Mouse (Mus musculus) thymus, adult 18-20 months (tissue): Measurements from ENCODE around the gene Serpinb12.
"Not testable (repeated sequence)": the region's sequence is repeated elsewhere in the genome, so short reads cannot be mapped to it uniquely, and the experiment has no call there.

Source experiments
- DNase-seq, 2 experiments: peaks; one replicate each; pipeline ENCODE4 v3.0.0; 2022; ENCODE audit warnings: mixed read lengths in 2 of 2

Serpinb12 gene

GRCm38 (mm10) chr1:106934265-106934664 lies at the start of gene Serpinb12:
Serpinb12 (plus strand) TSS chr1:106934449.
- DNase-seq: no peak

DNA sequence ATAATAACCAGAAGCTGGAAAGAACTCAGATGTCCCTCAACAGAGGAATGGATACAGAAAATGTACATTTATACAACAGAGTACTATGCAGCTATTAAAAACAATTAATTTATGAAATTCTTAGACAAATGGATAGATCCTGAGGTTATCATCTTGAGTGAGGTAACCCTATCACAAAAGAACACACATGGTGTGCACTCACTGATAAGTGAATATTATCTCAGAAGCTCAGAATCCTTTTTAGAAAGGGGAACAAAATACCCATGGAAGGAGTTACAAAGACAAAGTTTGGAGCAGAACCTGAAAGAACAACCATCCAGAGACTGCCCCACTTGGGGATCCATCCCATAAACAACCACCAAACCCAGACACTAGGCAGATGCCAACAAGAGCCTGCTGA lies 39.1 kb upstream of the Serpinb12 start:
- DNase-seq: not testable (repeated sequence)

- DNase-seq: no peak
These were observed 32.8 kb upstream of the Serpinb12 start for GRCm38 (mm10) chr1:106901406-106901805.

- no peak for DNase-seq
These were observed 2.3 kb upstream of the Serpinb12 start for GRCm38 (mm10) chr1:106931954-106932353.

DNA sequence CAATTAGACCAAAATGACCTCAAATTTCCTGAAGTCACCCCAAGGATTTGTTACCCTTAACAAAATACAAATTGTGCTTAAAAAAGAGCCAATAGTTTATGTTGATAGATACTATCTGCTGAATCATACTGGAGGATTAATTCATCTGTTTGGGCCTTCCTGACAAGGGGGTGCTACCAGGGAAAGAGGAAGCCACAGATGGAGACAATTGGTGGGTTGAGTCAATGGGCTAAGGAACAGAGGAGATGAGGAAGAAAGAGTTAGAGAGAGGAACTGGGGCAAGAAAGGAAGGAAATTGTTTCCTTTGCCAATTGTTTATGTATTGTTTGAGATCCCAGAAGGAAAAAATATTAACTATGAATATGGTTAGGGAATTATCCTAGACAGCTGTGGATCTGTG lies 591 bp upstream of the Serpinb12 start:
- no peak for DNase-seq

DNA sequence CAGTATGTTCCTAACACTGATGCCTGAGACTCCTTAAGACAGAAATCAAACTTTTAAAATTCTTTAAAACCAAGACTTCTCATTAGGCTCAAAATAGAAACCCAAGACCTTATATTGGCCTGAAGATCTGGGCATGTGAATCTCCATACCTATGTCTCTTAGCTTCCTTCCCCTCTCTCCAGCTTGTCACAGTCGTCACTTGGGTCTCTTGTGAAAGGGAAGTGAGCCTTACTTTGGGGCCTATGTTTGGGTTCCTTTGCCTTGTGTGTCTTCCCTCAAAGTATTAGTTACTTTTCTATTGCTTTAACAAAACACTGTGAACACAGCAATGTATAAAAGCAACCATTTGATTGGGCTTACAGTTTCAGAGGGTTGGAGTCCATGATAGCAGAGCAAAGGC lies 13.0 kb downstream of the Serpinb12 start:
- DNase-seq: no peak

DNA sequence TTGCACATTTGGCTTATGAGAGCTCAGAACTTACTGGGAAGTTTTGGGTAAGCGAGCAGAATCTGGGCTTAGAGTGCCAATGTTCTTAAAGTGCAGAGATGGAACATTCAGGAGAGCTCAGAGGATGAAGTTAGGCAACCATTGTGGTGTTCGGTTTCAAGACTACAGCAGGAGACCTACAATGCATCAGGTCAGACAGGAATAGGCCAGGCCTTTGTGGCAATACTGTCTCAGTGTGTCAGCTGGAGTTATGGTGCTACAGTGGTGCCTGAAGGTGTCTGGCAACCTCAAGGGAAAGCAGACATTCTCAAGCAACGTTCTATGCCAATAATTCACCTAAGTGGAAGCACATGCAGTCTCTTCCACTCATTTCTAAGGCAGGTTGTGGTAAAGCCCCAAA lies 25.7 kb downstream of the Serpinb12 start:
- no peak for DNase-seq

DNA sequence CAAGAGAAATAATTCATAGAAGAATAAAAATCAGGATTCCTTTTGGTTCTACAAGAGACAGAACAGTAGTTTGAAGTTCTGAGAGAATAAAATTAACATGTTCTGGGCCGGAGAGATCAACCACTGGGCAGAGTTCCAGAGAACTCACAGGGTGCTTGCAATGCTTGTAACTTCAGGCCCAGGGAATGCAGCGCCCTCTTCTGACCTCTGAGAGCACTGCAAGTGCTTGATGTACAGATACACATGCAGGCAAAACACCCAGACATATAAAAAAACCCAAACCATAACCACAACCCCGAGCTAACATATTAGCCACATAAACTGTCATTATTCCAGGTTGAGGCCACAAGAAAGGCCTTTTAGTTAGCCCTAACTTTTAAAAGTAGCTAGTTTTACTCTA lies 26.8 kb downstream of the Serpinb12 start:
- DNase-seq: no peak

GRCm38 (mm10) chr1:106980684-106981083 lies 46.4 kb downstream of the Serpinb12 start, which contains the start of gene Serpinb13:
Serpinb13 (plus strand) TSS chr1:106980984.
- DNase-seq: no peak

- DNase-seq: no peak
These were observed 48.8 kb downstream of the Serpinb12 start for GRCm38 (mm10) chr1:106983092-106983491.

DNA sequence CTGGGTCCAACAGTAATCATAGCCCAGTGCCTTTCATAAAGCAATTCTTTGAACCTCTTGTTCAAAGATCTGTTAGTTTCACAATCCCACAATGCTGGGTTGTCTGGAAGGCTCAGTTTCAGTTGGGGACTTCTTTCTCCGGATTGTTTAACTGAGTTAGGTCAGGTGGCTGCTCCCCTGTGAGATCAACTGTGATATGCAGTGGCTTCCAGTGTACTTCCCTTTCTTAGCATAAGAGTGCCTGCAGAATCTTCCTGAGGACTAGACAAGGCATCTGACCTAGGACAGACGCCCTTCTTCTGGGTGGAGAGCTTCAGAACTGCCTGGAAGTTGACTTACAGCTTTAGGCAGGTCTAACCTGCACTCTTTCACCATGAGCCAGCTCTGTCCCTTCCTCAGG lies 49.6 kb downstream of the Serpinb12 start:
- DNase-seq: no peak

DNA sequence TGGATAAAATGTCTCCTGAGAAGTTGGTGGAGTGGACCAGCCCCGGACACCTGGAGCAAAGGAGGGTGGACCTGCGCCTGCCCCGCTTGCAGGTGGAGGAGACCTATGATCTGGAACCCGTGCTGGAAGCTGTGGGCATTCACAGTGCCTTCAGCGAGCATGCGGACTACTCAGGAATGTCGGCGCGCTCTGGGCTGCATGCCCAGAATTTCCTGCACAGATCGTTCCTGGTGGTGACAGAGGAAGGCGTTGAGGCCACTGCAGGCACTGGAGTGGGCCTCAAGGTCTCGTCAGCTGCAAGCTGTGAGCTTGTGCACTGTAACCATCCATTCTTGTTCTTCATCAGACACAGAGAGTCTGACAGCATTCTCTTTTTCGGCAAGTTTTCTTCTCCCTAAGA lies 66.2 kb downstream of the Serpinb12 start:
- no peak for DNase-seq

DNA sequence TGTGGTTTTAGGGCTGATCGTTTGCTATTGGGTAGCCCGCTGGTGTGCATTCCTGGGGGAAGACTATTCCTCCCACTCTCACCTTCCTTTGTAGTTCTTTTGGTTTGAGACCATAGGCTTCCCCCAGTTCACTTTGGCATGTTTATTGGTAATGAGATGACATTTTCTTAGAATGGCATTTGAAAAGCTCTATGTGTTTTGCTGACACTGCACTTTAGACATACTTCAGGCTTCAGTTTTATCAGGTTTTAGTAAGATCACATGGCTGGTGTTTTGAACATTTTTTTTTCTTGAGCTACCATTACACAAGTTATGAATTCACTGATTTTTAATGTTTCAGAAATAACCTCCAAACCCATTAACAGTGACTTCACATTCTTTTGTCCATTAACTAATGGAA lies 67.5 kb downstream of the Serpinb12 start:
- no peak for DNase-seq

DNA sequence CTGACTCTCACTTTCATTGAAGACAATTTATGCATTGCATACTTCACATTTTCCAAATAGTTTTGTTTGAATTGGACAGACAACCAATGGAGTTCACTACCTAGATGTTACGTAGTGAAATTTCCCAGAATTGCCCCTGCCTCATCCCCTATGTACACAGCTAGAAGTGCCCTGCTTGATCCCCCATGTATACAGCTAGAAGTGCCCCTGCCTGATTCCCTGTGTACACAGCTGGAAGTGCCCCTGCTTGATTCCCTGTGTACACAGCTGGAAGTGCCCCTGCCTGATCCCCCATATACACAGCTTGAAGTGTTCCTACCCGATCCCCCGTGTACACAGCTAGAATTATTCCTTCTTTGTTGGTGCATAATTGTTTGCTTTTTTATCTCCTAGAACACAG lies 72.1 kb downstream of the Serpinb12 start:
- no peak for DNase-seq
